Mouse (Mus musculus): ENCODE results near the gene Rgs9. TPM values are rescaled to one million over a fixed set of nuclear protein-coding genes. Genes with fewer than 3 reads are reported as not detected.

Gene Rgs9
- polyA plus RNA-seq, 1 experiment from 2014 or later: 3.3 TPM

DNA sequence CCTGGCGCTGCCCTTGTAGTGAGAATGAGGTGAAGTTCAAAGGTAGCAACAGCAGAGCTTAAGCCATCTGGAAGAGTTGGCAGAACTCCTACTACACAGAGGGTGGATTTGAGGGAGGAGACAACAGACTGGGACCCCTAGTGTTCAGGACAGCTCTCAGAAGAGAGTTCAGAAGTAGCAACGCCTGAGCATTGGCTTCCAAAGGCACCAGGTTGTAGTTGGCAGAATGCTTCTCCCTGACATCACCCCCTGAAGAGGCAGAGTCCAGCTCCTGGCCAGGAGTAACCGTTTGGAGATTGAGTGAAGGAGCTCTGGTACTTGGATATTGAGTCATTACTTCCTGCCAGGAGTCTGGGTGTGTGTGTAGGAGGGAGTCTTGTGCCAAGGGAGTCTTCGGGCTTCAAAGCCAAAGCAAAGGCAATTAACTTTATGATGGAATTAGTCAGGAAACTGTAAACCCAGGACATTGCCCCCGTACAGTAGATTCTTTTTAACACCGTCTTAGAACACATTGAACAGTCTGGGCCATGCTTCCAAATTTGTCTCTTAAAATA lies 110.2 kb downstream of the Rgs9 start:
- no peak overlapping the region for H3K27ac ChIP-seq

DNA sequence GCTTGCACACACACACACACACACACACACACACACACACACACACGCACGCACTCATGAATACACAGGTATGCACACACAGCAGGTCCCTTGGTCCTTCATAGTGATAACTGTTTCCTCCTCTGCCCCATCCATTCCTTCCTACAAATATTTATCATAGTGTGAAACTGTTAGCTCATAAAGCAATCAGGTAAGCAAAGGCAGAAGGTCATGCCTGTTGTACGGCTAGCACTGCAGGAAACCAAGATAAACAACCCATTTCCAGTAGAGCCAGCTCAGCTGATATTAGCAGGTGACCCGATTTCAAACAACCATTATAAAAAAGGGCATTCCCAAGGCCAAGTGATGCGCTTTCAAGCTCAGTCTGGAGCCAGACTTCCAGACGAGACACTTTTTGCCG lies 116.8 kb downstream of the Rgs9 start:
- Histone ChIP-seq H3K27me3 (no peaks in the 10 kb centered on the region; the same call in 1 of the 2 replicates), H3K9ac (no peak overlapping the region), H3K4me1 (0 out of 2 replicates have a peak, but pooled peaks cover 3% of the 10 kb centered on the region), H3K4me3 (no peak overlapping the region), H3K9me3 (no peaks in the 10 kb centered on the region), H3K4me2 (no peak overlapping the region), H3K27ac (no peak overlapping the region), H3K36me3 (no peaks in the 10 kb centered on the region)
- WGBS: 61% methylated on average over 7 of the region's 7 CpGs
- ATAC-seq (ENCODE audit: insufficient number of reproducible peaks, low FRiP score, low TSS enrichment, low read depth): no peak

More for the DNA sequence above, 110.2 kb downstream of the Rgs9 start:
- Histone ChIP-seq H3K36me3 (no peaks in the 10 kb centered on the region), H3K9me3 (no peaks in the 10 kb centered on the region), H3K4me2 (no peak overlapping the region), H3K4me1 (peaks cover 5% of the 10 kb centered on the region), H3K9ac (no peak overlapping the region), H3K4me3 (no peak overlapping the region), H3K27me3 (peaks cover 3% of the 10 kb centered on the region; the same call in 1 of the 2 replicates)
- no peak for ATAC-seq (ENCODE audit: insufficient number of reproducible peaks, low FRiP score, low TSS enrichment, low read depth)
- WGBS: 40% methylated on average over 6 of the region's 6 CpGs

DNA sequence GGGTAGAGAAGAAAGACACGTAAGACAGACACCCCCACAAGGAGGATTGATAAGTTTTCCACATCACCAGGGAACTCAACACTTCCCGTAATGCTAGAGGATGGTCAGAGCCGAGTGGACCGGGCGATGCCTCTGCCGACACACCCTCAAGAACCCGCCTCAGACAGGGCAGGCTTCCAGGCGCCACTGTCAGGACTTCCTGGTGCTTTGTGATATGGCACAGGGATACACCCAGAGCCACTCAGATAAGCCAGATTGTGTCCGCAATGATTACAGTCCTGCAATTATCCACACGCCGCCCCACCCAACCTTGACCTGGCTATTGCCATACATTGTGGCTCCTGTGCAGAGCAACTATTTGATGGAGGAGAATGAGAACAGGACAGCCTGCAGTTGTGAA lies 117.6 kb downstream of the Rgs9 start:
- Histone ChIP-seq H3K4me1 (0 out of 2 replicates have a peak, but pooled peaks cover 3% of the 10 kb centered on the region), H3K36me3 (no peaks in the 10 kb centered on the region), H3K27me3 (no peaks in the 10 kb centered on the region; the same call in 1 of the 2 replicates), H3K4me3 (no peak overlapping the region), H3K27ac (no peak overlapping the region), H3K9me3 (no peaks in the 10 kb centered on the region), H3K9ac (no peak overlapping the region), H3K4me2 (no peak overlapping the region)
- ATAC-seq (ENCODE audit: insufficient number of reproducible peaks, low FRiP score, low TSS enrichment, low read depth): no peak
- 91% methylated on average over 11 of the region's 11 CpGs for WGBS

DNA sequence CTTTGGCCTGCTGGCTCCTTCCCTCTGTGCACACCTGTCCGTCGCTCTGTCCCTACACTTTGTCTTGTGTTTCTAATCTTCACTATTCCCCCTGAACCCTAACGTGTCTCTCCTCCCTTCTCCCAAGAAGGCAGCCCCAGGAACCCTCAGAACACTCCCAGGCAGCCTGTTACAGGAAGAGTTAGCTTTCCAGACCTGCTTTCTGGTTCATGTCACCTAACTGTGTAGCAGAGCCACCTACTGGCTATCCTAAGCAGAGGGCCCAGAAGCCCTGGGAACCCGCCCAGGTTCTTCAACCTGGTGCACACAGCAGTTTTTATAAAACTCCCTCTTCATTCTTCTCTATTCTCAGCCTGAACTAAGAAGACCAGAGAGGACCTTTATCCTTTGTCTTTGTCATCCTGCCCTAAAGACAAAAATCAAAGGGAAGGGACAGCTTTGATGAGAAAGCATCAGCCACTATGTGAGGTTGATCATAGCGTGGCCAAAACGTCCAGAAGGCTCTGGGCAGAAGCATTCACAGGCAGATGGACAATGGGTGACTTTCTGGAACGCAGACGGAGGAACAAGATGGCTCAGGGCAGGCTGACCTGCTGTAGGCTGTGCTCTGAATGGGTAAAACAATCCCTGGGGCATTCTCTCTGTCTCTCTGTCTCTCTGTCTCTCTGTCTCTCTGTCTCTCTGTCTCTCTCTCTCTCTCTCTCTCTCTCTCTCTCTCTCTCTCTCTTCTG lies 119.0 kb downstream of the Rgs9 start:
- no peaks in the 10 kb centered on the region for H3K36me3 ChIP-seq
- no peaks in the 10 kb centered on the region for H3K9me3 ChIP-seq
- no peak for ATAC-seq (ENCODE audit: insufficient number of reproducible peaks, low FRiP score, low TSS enrichment, low read depth)
- H3K4me3 ChIP-seq: no peak overlapping the region
- no peak overlapping the region for H3K4me2 ChIP-seq
- 0 out of 2 replicates have a peak, but pooled peaks cover 3% of the 10 kb centered on the region for H3K4me1 ChIP-seq
- WGBS: 56% methylated on average over 8 of the region's 8 CpGs
- H3K27me3 ChIP-seq: no peaks in the 10 kb centered on the region; the same call in 1 of the 2 replicates
- H3K27ac ChIP-seq: no peak overlapping the region
- H3K9ac ChIP-seq: no peak overlapping the region

DNA sequence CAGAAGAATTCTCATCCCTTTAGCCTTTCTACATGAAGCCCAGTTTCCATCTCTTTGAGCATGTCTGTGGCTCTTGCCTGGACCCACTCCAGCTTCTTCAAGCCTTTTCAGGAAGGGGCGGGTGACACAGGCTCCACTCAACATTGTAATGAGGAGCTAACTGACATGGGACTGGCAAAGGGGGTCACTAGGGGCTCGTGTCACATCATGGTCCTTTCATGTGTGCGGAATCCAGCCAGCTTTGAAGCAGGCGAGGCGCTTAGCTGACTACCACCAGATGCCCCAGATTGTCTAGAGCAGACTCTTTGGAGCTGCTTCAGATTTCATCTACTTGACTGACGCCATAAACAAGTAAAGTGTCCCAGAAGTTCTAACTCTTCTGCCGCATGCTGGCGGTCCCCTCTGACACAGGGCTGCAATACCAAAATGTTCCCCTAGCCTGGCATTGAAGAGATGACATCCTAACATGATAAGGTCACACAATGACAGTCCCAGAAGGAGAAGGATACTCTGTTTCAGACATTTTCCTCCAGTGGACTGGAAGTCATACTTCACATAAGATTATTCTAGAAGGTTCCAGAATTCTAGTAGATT lies 122.5 kb downstream of the Rgs9 start:
- no peak overlapping the region for H3K27ac ChIP-seq
- 67% methylated on average over 8 of the region's 8 CpGs for WGBS
- no peak overlapping the region for H3K4me2 ChIP-seq
- H3K4me1 ChIP-seq: 0 out of 2 replicates have a peak, but pooled peaks cover 3% of the 10 kb centered on the region
- no peak overlapping the region for H3K9ac ChIP-seq
- H3K9me3 ChIP-seq: no peaks in the 10 kb centered on the region
- no peaks in the 10 kb centered on the region for H3K36me3 ChIP-seq
- no peak overlapping the region for H3K4me3 ChIP-seq
- no peaks in the 10 kb centered on the region; the same call in 1 of the 2 replicates for H3K27me3 ChIP-seq
- no peak for ATAC-seq (ENCODE audit: insufficient number of reproducible peaks, low FRiP score, low TSS enrichment, low read depth)

Other genes starting within 250 kb of the Rgs9 start
- gene E030025P04Rik, start 153.8 kb downstream of the Rgs9 start, polyA plus RNA-seq (2015; fragmentation: Nextera tagmentation; extraction: Ambion mirVana): not detected in 2 replicates
- 20.4 and 23.7 TPM in 2 replicates for gene Gna13, start 64.7 kb upstream of the Rgs9 start, polyA plus RNA-seq (2015; fragmentation: Nextera tagmentation; extraction: Ambion mirVana)
- gene 9930022D16Rik, start 115.8 kb upstream of the Rgs9 start, polyA plus RNA-seq (2015; fragmentation: Nextera tagmentation; extraction: Ambion mirVana): not detected in 2 replicates
- gene Amz2, start 127.8 kb upstream of the Rgs9 start, polyA plus RNA-seq (2015; fragmentation: Nextera tagmentation; extraction: Ambion mirVana): 42.5 and 46.1 TPM in 2 replicates
- gene Arsg, start 175.2 kb upstream of the Rgs9 start, polyA plus RNA-seq (2015; fragmentation: Nextera tagmentation; extraction: Ambion mirVana): 3.5 and 4.8 TPM in 2 replicates
- gene Slc16a6, start 175.5 kb upstream of the Rgs9 start, polyA plus RNA-seq (2015; fragmentation: Nextera tagmentation; extraction: Ambion mirVana): 6.6 and 7.0 TPM in 2 replicates

All from limb, embryonic 15.5 days (tissue).